Mouse (Mus musculus): ENCODE results near the gene Rnf114.

Gene Rnf114

GRCm38 (mm10) chr2:167503253-167503895, 10.9 kb downstream of the Rnf114 start:
- peak; percentile 94 to 95 for DNase-seq (ENCODE audit: low spot score in 2 of 2)

GRCm38 (mm10) chr2:167503896-167504349, 11.5 kb downstream of the Rnf114 start:
- no peak for DNase-seq (ENCODE audit: low spot score in 2 of 2)

GRCm38 (mm10) chr2:167505127-167505526, 12.7 kb downstream of the Rnf114 start:
- no peak for DNase-seq (ENCODE audit: low spot score in 2 of 2)

GRCm38 (mm10) chr2:167506546-167507260, 14.3 kb downstream of the Rnf114 start:
- DNase-seq (ENCODE audit: low spot score in 2 of 2): no peak

- no peak for DNase-seq (ENCODE audit: low spot score in 2 of 2)
These were observed 15.4 kb downstream of the Rnf114 start for GRCm38 (mm10) chr2:167507719-167508385.

GRCm38 (mm10) chr2:167508569-167508968, 16.1 kb downstream of the Rnf114 start:
- no peak for DNase-seq (ENCODE audit: low spot score in 2 of 2)

- no peak for DNase-seq (ENCODE audit: low spot score in 2 of 2)
These were observed 18.0 kb downstream of the Rnf114 start for GRCm38 (mm10) chr2:167510485-167510884.

GRCm38 (mm10) chr2:167512365-167512764, 19.9 kb downstream of the Rnf114 start:
- DNase-seq (ENCODE audit: low spot score in 2 of 2): no peak

- no peak for DNase-seq (ENCODE audit: low spot score in 2 of 2)
These were observed 20.5 kb downstream of the Rnf114 start for GRCm38 (mm10) chr2:167512970-167513369.

GRCm38 (mm10) chr2:167514641-167515040, 22.2 kb downstream of the Rnf114 start:
- no peak for DNase-seq (ENCODE audit: low spot score in 2 of 2)

- no peak for DNase-seq (ENCODE audit: low spot score in 2 of 2)
These were observed 23.2 kb downstream of the Rnf114 start for GRCm38 (mm10) chr2:167515688-167516087.

- DNase-seq (ENCODE audit: low spot score in 2 of 2): no peak
These were observed 27.3 kb downstream of the Rnf114 start for GRCm38 (mm10) chr2:167519606-167520252.

- peak in 1 of 2 experiments; percentile 56 for DNase-seq (ENCODE audit: low spot score in 2 of 2)
These were observed 35.8 kb downstream of the Rnf114 start for GRCm38 (mm10) chr2:167528278-167528677.

- no peak for DNase-seq (ENCODE audit: low spot score in 2 of 2)
These were observed 37.6 kb downstream of the Rnf114 start for GRCm38 (mm10) chr2:167529935-167530513.

GRCm38 (mm10) chr2:167530536-167530935, 38.1 kb downstream of the Rnf114 start:
- DNase-seq (ENCODE audit: low spot score in 2 of 2): no peak

GRCm38 (mm10) chr2:167532131-167532530, 39.7 kb downstream of the Rnf114 start:
- DNase-seq (ENCODE audit: low spot score in 2 of 2): no peak

GRCm38 (mm10) chr2:167533880-167534279, 41.4 kb downstream of the Rnf114 start:
- DNase-seq (ENCODE audit: low spot score in 2 of 2): no peak

GRCm38 (mm10) chr2:167536320-167536945, 44.0 kb downstream of the Rnf114 start:
- DNase-seq (ENCODE audit: low spot score in 2 of 2): no peak

- peak; percentile 87 to 88 for DNase-seq (ENCODE audit: low spot score in 2 of 2)
These were observed 45.2 kb downstream of the Rnf114 start, which contains the start of gene Snai1 for GRCm38 (mm10) chr2:167537476-167538297. Gene Snai1, plus strand, starts transcription at chr2:167538195.

- no peak for DNase-seq (ENCODE audit: low spot score in 2 of 2)
These were observed 46.3 kb downstream of the Rnf114 start for GRCm38 (mm10) chr2:167538671-167539306.
